Mouse (Mus musculus) lung, postnatal 0 days (tissue): ENCODE results near the gene Smarcal1.

Experiments used
- CTCF ChIP-seq: IDR thresholded peaks from 2 replicates; pipeline ENCODE4 v1.5.1; 2016; ENCODE audit warnings: antibody characterized with exemption, mild to moderate bottlenecking
- EP300 ChIP-seq: IDR thresholded peaks from 2 replicates; pipeline ENCODE4 v1.6.1; 2016; ENCODE audit warnings: antibody characterized with exemption, mild to moderate bottlenecking, control low read depth

DNA sequence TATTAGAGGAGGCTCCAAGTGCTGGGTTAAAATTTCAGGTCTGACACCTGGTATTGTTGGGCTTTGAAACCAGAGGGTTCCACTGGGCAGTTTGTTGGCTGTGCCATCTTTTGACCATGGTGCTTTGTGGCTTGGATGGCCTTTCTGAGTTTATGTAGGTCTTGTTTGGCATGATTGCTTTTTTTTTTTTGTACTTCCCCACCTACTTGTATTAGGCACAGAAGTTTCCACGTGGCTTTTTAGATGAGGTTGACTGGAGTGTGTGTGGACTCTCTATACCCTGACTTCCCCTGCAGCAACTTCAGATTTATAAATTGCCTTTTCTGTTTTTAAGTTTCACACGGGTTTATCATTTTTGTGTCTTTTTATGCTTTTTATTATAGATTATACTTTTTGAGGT, 5.7 kb downstream of the Smarcal1 start:
- TF ChIP-seq CTCF (no peak), EP300 (no peak)
